Mouse (Mus musculus) hindbrain, embryonic 11.5 days (tissue): Measurements from ENCODE around the gene 1110059E24Rik. TPM values are rescaled to one million over a fixed set of nuclear protein-coding genes. Genes with fewer than 3 reads are reported as not detected.

Experiments
- ATAC-seq: fragments of 200-750 bp; cut with Nextera tagmentation; 2 replicates; pipeline ENCODE4 v1.8.0; 2017; ENCODE audit warnings: mild to moderate bottlenecking, moderate TSS enrichment, moderate library complexity; ENCODE audit not compliant: low FRiP score
- DNase-seq: peaks from one replicate; pipeline ENCODE4 v3.0.0-alpha.2; 2015; ENCODE audit warnings: low spot score
- H3K27ac ChIP-seq: fragments of 300-500 bp; sonication (generic); 2 replicates; pipeline ENCODE4 v1.5.1; 2014; ENCODE audit warnings: mild to moderate bottlenecking, low read depth, low read length
- H3K27me3 ChIP-seq: fragments of 300-500 bp; sonication (generic); 2 replicates; pipeline ENCODE4 v1.6.1; 2014; ENCODE audit warnings: mild to moderate bottlenecking, low read length, moderate library complexity, mixed read lengths; ENCODE audit not compliant: control insufficient read depth, insufficient read depth
- H3K36me3 ChIP-seq: fragments of 300-500 bp; sonication (generic); 2 replicates; pipeline ENCODE4 v1.6.1; 2014; ENCODE audit warnings: mild to moderate bottlenecking, low read length, moderate library complexity, mixed read lengths; ENCODE audit not compliant: control insufficient read depth, insufficient read depth
- H3K4me1 ChIP-seq: fragments of 300-500 bp; sonication (generic); replicated peaks from 2 replicates; pipeline ENCODE4 v1.6.1; 2014; ENCODE audit warnings: low read length, mixed read lengths; ENCODE audit not compliant: control insufficient read depth, insufficient read depth
- H3K4me2 ChIP-seq: fragments of 300-500 bp; sonication (generic); replicated peaks from 2 replicates; pipeline ENCODE4 v1.6.1; 2014; ENCODE audit warnings: mild to moderate bottlenecking, low read depth, low read length
- H3K4me3 ChIP-seq: fragments of 300-500 bp; sonication (generic); 2 replicates; pipeline ENCODE4 v1.5.1; 2014; ENCODE audit warnings: low read depth, low read length
- H3K9ac ChIP-seq: fragments of 300-500 bp; sonication (generic); 2 replicates; pipeline ENCODE4 v1.6.1; 2014; ENCODE audit warnings: low read depth, low read length
- H3K9me3 ChIP-seq: fragments of 300-500 bp; sonication (generic); 2 replicates; pipeline ENCODE4 v1.6.1; 2016; ENCODE audit warnings: low read length; ENCODE audit not compliant: control insufficient read depth
- WGBS: fragments of 180-500 bp; shearing (Covaris S2); extraction: QIAGEN DNeasy Blood & Tissue Kit; methylation state at CpG from one replicate; pipeline ENCODE4 v1.1.7; 2014; 5-methylcytosine and 5-hydroxymethylcytosine counted together
- polyA plus RNA-seq: library from polyadenylated mRNA; unstranded; fragments of >200 nt; fragmentation: Nextera tagmentation; extraction: Ambion mirVana; gene quantifications from 2 replicates; pipeline ENCODE4 v1.2.1, GENCODE M21; 2014

Gene 1110059E24Rik
- polyA plus RNA-seq, 1 experiment from 2014 or later = 74.5 TPM

- Histone ChIP-seq H3K9ac (no peak overlapping the region), H3K4me2 (no peak overlapping the region), H3K27ac (no peak overlapping the region), H3K9me3 (no peaks in the 10 kb centered on the region), H3K27me3 (no peaks in the 10 kb centered on the region), H3K36me3 (no peaks in the 10 kb centered on the region), H3K4me3 (no peak overlapping the region), H3K4me1 (no peaks in the 10 kb centered on the region)
- ATAC-seq = peak; percentile 81
- WGBS = 26% methylated on average over 11 of the region's 11 CpGs
- peak; percentile 87 for DNase-seq
Observed at GRCm38 (mm10) chr19:21563789-21564460, 88.9 kb downstream of the 1110059E24Rik start.

DNA sequence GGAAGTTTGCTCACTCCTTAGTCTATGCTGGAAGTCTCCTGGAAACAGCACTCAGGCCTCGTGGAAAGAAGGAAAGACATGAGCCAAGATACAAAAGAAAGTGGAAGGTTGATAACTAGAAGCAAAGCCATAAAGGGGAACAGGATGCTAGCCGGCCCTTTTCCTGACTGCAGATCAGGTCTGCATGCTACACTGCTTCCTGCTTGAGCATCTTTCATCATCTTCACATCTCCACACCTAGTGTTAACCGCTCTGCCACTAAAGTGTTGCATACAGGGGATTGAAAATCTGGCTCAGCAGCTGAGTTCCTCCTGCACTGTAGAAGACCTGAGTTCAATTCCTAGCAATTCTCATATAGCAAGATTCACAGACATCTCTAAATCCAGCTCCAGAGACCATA lies 89.8 kb downstream of the 1110059E24Rik start:
- Histone ChIP-seq H3K4me3 (no peak overlapping the region), H3K4me1 (no peaks in the 10 kb centered on the region), H3K4me2 (no peak overlapping the region), H3K9me3 (no peaks in the 10 kb centered on the region), H3K27ac (no peak overlapping the region), H3K27me3 (no peaks in the 10 kb centered on the region), H3K36me3 (no peaks in the 10 kb centered on the region), H3K9ac (no peak overlapping the region)
- 81% methylated on average over 3 of the region's 3 CpGs for WGBS
- ATAC-seq (no peak), DNase-seq (no peak)

DNA sequence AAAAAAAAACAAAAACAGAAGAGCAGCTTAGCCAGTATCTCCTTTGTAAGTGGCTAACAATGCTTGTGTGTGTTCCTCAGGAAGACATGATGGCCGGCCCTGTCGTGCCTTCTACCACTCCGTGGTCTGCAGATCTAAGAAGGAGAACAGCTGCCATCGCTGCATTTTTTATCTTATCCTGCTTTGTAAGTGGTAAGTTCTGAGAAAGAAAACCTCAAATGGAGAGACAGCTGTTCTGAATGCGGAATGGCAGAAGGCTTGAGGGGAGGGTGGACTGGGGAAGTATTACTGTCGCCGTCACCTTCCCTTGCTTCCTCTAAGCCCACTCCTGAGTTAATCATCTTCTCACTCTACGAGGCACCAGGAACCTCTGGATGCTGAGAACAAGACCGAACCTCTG lies 100.0 kb downstream of the 1110059E24Rik start:
- Histone ChIP-seq H3K9ac (no peak overlapping the region), H3K27me3 (no peaks in the 10 kb centered on the region), H3K36me3 (no peaks in the 10 kb centered on the region), H3K27ac (no peak overlapping the region), H3K4me1 (no peaks in the 10 kb centered on the region), H3K4me2 (no peak overlapping the region), H3K4me3 (no peak overlapping the region), H3K9me3 (no peaks in the 10 kb centered on the region)
- ATAC-seq (no peak), DNase-seq (no peak)
- 78% methylated on average over 9 of the region's 9 CpGs for whole genome bisulfite sequencing

GRCm38 (mm10) chr19:21551921-21552536 lies 100.7 kb downstream of the 1110059E24Rik start:
- H3K27ac ChIP-seq = no peak overlapping the region
- WGBS = 81% methylated on average over 5 of the region's 5 CpGs
- H3K9ac ChIP-seq = no peak overlapping the region
- H3K4me2 ChIP-seq = no peak overlapping the region
- H3K27me3 ChIP-seq = no peaks in the 10 kb centered on the region
- no peaks in the 10 kb centered on the region for H3K4me1 ChIP-seq
- H3K36me3 ChIP-seq = no peaks in the 10 kb centered on the region
- no peak for DNase-seq
- H3K9me3 ChIP-seq = no peaks in the 10 kb centered on the region
- no peak overlapping the region for H3K4me3 ChIP-seq
- ATAC-seq = no peak

DNA sequence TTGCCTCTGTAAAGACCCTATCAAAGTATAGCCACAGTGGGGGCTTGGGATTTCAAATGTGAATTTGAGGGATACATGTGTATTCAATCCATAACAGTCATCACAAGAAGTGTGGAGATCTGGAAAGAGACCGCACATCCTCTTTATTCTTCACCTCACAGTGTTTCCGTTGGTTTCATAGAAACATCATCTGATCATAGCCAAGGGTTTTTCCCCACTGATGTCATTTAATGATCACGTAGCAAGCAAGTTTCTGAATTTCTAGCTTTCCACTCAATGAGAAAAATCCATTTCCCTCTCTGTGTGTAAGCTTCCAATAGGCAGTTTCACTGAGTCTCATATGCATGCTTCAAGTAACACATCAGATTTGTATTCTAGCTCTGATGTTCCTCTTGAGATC lies 103.1 kb downstream of the 1110059E24Rik start:
- H3K4me3 ChIP-seq = no peak overlapping the region
- WGBS = 95% methylated on average over 3 of the region's 3 CpGs
- H3K27me3 ChIP-seq = no peaks in the 10 kb centered on the region
- H3K9ac ChIP-seq = no peak overlapping the region
- DNase-seq = no peak
- H3K4me1 ChIP-seq = no peaks in the 10 kb centered on the region
- H3K27ac ChIP-seq = no peak overlapping the region
- no peak overlapping the region for H3K4me2 ChIP-seq
- no peaks in the 10 kb centered on the region for H3K9me3 ChIP-seq
- no peak for ATAC-seq
- no peaks in the 10 kb centered on the region for H3K36me3 ChIP-seq

DNA sequence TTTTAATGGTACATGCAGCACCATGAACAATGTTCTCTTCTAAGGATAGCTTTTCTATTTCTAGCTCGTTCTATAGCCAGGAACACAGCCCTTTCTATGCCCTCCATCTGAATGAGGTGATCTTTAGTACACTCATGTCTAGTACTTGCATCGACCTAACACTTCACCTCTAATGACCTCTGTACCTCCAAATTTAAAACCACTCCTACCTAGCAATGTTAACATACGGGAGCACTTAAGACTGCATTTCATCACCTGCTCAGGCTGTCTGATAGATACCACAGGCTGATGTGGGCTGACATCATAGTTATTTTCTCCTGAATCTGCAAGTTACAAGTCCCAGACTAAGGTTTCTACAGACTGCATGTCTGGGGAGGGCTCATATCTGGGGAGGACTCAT lies 103.8 kb downstream of the 1110059E24Rik start:
- ATAC-seq (no peak), DNase-seq (no peak)
- H3K9me3 ChIP-seq = no peaks in the 10 kb centered on the region
- H3K9ac ChIP-seq = no peak overlapping the region
- no peaks in the 10 kb centered on the region for H3K27me3 ChIP-seq
- H3K4me3 ChIP-seq = no peak overlapping the region
- H3K36me3 ChIP-seq = no peaks in the 10 kb centered on the region
- no peak overlapping the region for H3K4me2 ChIP-seq
- no peak overlapping the region for H3K27ac ChIP-seq
- 80% methylated on average over 3 of the region's 3 CpGs for WGBS
- H3K4me1 ChIP-seq = no peaks in the 10 kb centered on the region

DNA sequence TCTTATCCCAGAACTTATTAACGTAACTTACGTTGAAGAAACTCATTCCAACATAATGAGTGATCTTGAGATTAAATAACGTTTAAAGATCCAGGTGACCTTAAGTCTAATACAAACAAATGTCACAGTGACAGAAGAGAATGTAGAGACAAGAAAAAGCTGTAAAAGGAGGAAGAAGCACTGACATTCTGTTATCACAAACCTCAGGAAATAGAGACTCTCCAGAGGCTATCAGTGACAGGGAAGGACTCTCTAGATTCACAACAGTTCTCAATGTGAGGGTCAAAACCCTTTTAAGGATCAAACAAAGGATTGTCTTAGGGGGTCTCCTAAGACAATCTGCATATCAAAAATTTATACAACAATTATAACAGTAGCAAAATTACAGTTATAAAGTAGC lies 115.7 kb downstream of the 1110059E24Rik start:
- Histone ChIP-seq H3K9ac (no peak overlapping the region), H3K27ac (no peak overlapping the region), H3K27me3 (no peaks in the 10 kb centered on the region), H3K4me3 (no peak overlapping the region), H3K36me3 (no peaks in the 10 kb centered on the region), H3K9me3 (no peaks in the 10 kb centered on the region), H3K4me2 (no peak overlapping the region), H3K4me1 (no peaks in the 10 kb centered on the region)
- no peak for DNase-seq
- ATAC-seq = no peak
- 85% methylated on average over 3 of the region's 3 CpGs for WGBS

Other genes with a start within 250 kb of the 1110059E24Rik start
- gene Gda, start 179.5 kb downstream of the 1110059E24Rik start, polyA plus RNA-seq = 0.08 and 0.38 TPM in 2 replicates
- 44.5 and 50.2 TPM in 2 replicates for gene Abhd17b, start 209 bp upstream of the 1110059E24Rik start, polyA plus RNA-seq
- gene Cemip2, start 125.4 kb upstream of the 1110059E24Rik start, polyA plus RNA-seq = 85.6 and 91.3 TPM in 2 replicates